Mouse (Mus musculus) spleen, postnatal 14 days (tissue): ENCODE results near the gene Tbc1d2b.

Source experiments
- DNase-seq, 2 experiments: peaks; one replicate each; pipeline ENCODE4 v3.0.0; 2021 to 2022; ENCODE audit warnings: low spot score in 2 of 2

Tbc1d2b gene

GRCm38 (mm10) chr9:90270193-90270943 is at the start of gene Tbc1d2b:
Gene Tbc1d2b (minus strand): TSS chr9:90270804.
- DNase-seq: peak; percentile 24 to 44

- no peak for DNase-seq
Measured at GRCm38 (mm10) chr9:90316300-90316699, 45.7 kb upstream of the Tbc1d2b start.

GRCm38 (mm10) chr9:90315662-90316061 is 45.1 kb upstream of the Tbc1d2b start:
- DNase-seq: no peak

- no peak for DNase-seq
Measured at GRCm38 (mm10) chr9:90304254-90304653, 33.6 kb upstream of the Tbc1d2b start.

- DNase-seq: no peak
Measured at GRCm38 (mm10) chr9:90303101-90303835, 32.7 kb upstream of the Tbc1d2b start.

GRCm38 (mm10) chr9:90302670-90303069 is 32.1 kb upstream of the Tbc1d2b start:
- DNase-seq: no peak

GRCm38 (mm10) chr9:90301081-90301688 is 30.6 kb upstream of the Tbc1d2b start:
- DNase-seq: no peak

GRCm38 (mm10) chr9:90297637-90298036 is 27.0 kb upstream of the Tbc1d2b start:
- no peak for DNase-seq

- DNase-seq: no peak
Measured at GRCm38 (mm10) chr9:90293641-90294398, 23.2 kb upstream of the Tbc1d2b start.

- DNase-seq: no peak
Measured at GRCm38 (mm10) chr9:90278397-90278796, 7.8 kb upstream of the Tbc1d2b start.

GRCm38 (mm10) chr9:90277884-90278283 is 7.3 kb upstream of the Tbc1d2b start:
- DNase-seq: no peak

GRCm38 (mm10) chr9:90276779-90277178 is 6.2 kb upstream of the Tbc1d2b start:
- DNase-seq: no peak

GRCm38 (mm10) chr9:90275906-90276305 is 5.3 kb upstream of the Tbc1d2b start:
- no peak for DNase-seq

GRCm38 (mm10) chr9:90275500-90275899 is 4.9 kb upstream of the Tbc1d2b start:
- no peak for DNase-seq

- DNase-seq: no peak
Measured at GRCm38 (mm10) chr9:90274516-90274915, 3.9 kb upstream of the Tbc1d2b start.

- DNase-seq: no peak
Measured at GRCm38 (mm10) chr9:90272346-90272745, 1.7 kb upstream of the Tbc1d2b start.

- DNase-seq: no peak
Measured at GRCm38 (mm10) chr9:90271541-90272090, 1.0 kb upstream of the Tbc1d2b start.

- DNase-seq: no peak
Measured at GRCm38 (mm10) chr9:90270944-90271295, 316 bp upstream of the Tbc1d2b start.

GRCm38 (mm10) chr9:90269011-90269681 is 1.5 kb downstream of the Tbc1d2b start:
- DNase-seq: no peak

GRCm38 (mm10) chr9:90266926-90267325 is 3.7 kb downstream of the Tbc1d2b start:
- DNase-seq: no peak

- no peak for DNase-seq
Measured at GRCm38 (mm10) chr9:90266059-90266458, 4.5 kb downstream of the Tbc1d2b start.
